Mouse (Mus musculus): Measurements from ENCODE around the gene Slc38a6.

GRCm38 (mm10) chr12:73368868-73369608 lies 82.5 kb downstream of the Slc38a6 start:
- no peak for TF ChIP-seq MAZ (IDR thresholded peaks at IDR 0.05; ENCODE audit: low read depth, low read length)
- TF ChIP-seq BHLHE40 (IDR thresholded peaks at IDR 0.05; ENCODE audit: low read depth, low read length) = no peak
